Mouse (Mus musculus) gastrocnemius, adult 2 months (tissue): Measurements from ENCODE around the gene Gm17657. TPM values are rescaled to one million over a fixed set of nuclear protein-coding genes. Genes with fewer than 3 reads are reported as not detected.
A peak's percentile ranks its signal among the peaks of the same experiment; 100 is the strongest.

ENCODE experiments used
- DNase-seq: peaks from one replicate; pipeline ENCODE4 v3.0.0; 2022
- H3K27ac ChIP-seq: fragments of 200-600 bp; 2 replicates; pipeline ENCODE4 v1.8.1; 2022; ENCODE audit warnings: mild to moderate bottlenecking
- H3K4me3 ChIP-seq: fragments of 200-600 bp; 2 replicates; pipeline ENCODE4 v1.8.1; 2022; ENCODE audit warnings: mild to moderate bottlenecking, moderate library complexity
- CTCF ChIP-seq: fragments of 200-600 bp; IDR thresholded peaks from 2 replicates; pipeline ENCODE4 v1.8.1; 2022; ENCODE audit warnings: antibody characterized with exemption, mild to moderate bottlenecking, moderate library complexity
- intact Hi-C: fragments of 180-260 bp; cut with DNase I; formaldehyde crosslinking; loops from one replicate; pipeline ENCODE4 v1.15.1; 2025
- total RNA-seq, 2 experiments: library from RNA; stranded (reverse); gene quantifications; 2 replicates each; pipeline ENCODE4 v1.2.3; 2021

Gene Gm17657
- total RNA-seq, 2 experiments from 2014 or later: not detected

- DNase-seq: no peak
- H3K27ac ChIP-seq: no peak overlapping the region
- no peak overlapping the region for H3K4me3 ChIP-seq
- no peak for TF ChIP-seq CTCF
- intact Hi-C loops: no loop called here
These were observed 16.1 kb upstream of the Gm17657 start for GRCm38 (mm10) chr17:29565521-29565920.

GRCm38 (mm10) chr17:29558476-29558875, 9.0 kb upstream of the Gm17657 start:
- no peak for DNase-seq
- TF ChIP-seq CTCF: no peak
- intact Hi-C loops: no loop called here
- Histone ChIP-seq H3K4me3 (no peak overlapping the region), H3K27ac (no peak overlapping the region)

- intact Hi-C loops: no loop called here
- peak overlapping the region; percentile 36; the same call in 1 of the 2 replicates for H3K27ac ChIP-seq
- no peak for TF ChIP-seq CTCF
- no peak for DNase-seq
- no peak overlapping the region for H3K4me3 ChIP-seq
These were observed 7.5 kb upstream of the Gm17657 start for GRCm38 (mm10) chr17:29556893-29557292.

- TF ChIP-seq CTCF: no peak
- DNase-seq: peak; percentile 51
These were observed 7.0 kb upstream of the Gm17657 start for GRCm38 (mm10) chr17:29556456-29556855.

DNA sequence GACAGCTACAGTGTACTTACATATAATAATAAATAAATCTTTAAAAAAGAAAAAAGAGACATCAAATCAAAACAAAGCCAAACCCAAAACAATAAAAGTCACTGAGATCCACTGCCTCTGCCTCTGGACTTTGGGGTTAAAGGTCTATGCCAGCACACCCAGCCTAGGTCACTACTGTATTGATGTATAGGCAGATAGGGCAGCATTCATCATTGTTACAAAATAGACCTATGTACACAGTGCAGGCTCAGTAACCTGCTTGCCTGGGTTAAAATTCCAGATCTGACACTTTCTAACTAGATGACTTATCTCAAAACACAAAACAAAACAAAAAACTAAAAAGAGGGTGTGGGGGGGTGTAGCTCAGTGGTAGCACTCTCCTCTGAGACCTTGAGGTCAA, 4.7 kb upstream of the Gm17657 start:
- TF ChIP-seq CTCF: no peak
- H3K4me3 ChIP-seq: no peak overlapping the region
- no peak for DNase-seq
- H3K27ac ChIP-seq: no peak overlapping the region
- intact Hi-C loops: no loop called here

More at GRCm38 (mm10) chr17:29556456-29556855, 7.0 kb upstream of the Gm17657 start:
- Histone ChIP-seq H3K4me3 (no peak overlapping the region), H3K27ac (peak overlapping the region; percentile 36; the same call in 1 of the 2 replicates)
- intact Hi-C loops: no loop called here

DNA sequence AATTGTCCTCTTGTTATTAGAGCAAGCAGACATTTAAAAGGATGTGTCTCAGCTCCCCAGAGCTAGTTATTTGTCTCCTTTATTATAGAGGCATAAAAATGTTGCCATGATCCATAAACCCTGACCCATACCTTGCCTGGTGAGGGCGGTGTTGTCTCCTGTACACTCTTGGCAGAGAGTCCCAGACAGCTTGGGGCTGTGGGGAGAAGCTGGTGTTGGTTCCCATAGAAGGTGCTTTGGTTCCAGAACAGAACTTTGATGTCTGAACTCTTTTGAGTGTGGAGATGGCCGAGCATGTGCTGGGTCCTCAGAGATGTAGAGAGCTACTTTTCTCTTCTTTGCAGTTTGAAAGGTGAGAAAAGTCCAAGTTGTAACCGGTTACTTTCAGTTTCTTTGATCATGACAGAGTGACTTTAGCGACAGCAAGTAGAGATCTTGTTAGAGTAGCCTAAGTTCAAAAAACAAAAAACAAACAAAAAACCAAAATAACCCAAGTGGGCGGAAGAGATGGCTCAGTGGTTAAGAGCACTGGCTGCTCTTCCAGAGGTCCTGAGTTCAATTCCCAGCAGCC, 2.8 kb upstream of the Gm17657 start, which contains the start of gene Tmem217:
Gene Tmem217, minus strand, starts transcription at position 224 of the 571 bp plus-strand sequence.
- DNase-seq: no peak
- H3K27ac ChIP-seq: no peak within 1 kb of the TSS
- peak within 1 kb of the TSS; percentile 92 for H3K4me3 ChIP-seq
- intact Hi-C loops: no loop called here
- no peak for TF ChIP-seq CTCF

GRCm38 (mm10) chr17:29551019-29551418, 1.6 kb upstream of the Gm17657 start:
- Histone ChIP-seq H3K27ac (no peak overlapping the region), H3K4me3 (peak overlapping the region; percentile 92)
- TF ChIP-seq CTCF: no peak
- DNase-seq: no peak
- intact Hi-C loops: no loop called here

- no peak overlapping the region; the same call in 1 of the 2 replicates for H3K4me3 ChIP-seq
- intact Hi-C loops: no loop called here
- DNase-seq: no peak
- no peak overlapping the region for H3K27ac ChIP-seq
- no peak for TF ChIP-seq CTCF
These were observed 444 bp downstream of the Gm17657 start for GRCm38 (mm10) chr17:29548994-29549393.

- Histone ChIP-seq H3K4me3 (no peak overlapping the region), H3K27ac (no peak overlapping the region)
- TF ChIP-seq CTCF: no peak
- no peak for DNase-seq
- intact Hi-C loops: no loop called here
These were observed 944 bp downstream of the Gm17657 start for GRCm38 (mm10) chr17:29548494-29548893.

DNA sequence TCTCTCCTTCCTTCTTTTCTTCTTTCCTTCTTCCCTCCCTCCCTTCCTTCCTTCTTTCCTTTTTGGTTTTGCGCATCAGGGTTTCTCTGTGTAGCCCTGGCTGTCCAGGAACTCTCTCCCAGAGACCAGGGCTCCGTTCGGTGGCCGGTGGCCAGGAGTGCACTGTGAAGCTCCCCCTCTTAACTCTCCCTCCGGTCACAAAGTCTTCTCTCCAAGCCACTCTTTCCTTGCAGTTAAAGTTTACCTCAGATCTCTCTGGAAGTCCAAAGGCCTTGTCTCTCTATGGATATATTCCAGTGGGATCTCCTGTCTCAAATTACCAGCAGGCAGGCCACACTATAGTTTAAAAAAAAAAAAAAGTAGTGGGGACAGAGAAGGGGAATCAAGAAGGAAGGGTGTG, 4.2 kb downstream of the Gm17657 start:
- intact Hi-C loops: no loop called here
- TF ChIP-seq CTCF: no peak
- no peak overlapping the region for H3K27ac ChIP-seq
- no peak for DNase-seq
- no peak overlapping the region for H3K4me3 ChIP-seq

DNA sequence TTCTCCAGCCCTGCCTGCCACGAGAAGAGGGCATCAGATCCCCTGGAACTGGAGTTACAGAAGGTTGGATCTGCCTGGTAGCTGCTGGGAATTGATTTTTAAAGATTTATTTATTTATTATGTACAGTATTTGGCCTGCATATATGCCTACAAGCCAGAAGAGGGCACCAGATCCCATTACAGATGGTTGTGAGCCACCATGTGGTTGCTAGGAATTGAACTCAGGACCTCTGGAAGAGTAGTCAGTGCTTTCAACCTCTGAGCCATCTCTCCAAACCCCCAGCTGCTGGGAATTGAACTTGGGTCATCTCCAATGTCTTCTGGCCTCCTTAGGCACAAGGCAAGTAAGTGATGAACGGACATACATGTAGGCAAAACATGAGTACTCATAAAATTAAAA, 5.4 kb downstream of the Gm17657 start:
- DNase-seq: no peak
- no peak for TF ChIP-seq CTCF
- H3K27ac ChIP-seq: no peak overlapping the region
- intact Hi-C loops: no loop called here
- H3K4me3 ChIP-seq: no peak overlapping the region

GRCm38 (mm10) chr17:29542831-29543690, 6.4 kb downstream of the Gm17657 start:
- DNase-seq: no peak
- Histone ChIP-seq H3K27ac (no peak overlapping the region; the same call in 1 of the 2 replicates), H3K4me3 (no peak overlapping the region)
- no peak for TF ChIP-seq CTCF
- intact Hi-C loops: no loop called here

DNA sequence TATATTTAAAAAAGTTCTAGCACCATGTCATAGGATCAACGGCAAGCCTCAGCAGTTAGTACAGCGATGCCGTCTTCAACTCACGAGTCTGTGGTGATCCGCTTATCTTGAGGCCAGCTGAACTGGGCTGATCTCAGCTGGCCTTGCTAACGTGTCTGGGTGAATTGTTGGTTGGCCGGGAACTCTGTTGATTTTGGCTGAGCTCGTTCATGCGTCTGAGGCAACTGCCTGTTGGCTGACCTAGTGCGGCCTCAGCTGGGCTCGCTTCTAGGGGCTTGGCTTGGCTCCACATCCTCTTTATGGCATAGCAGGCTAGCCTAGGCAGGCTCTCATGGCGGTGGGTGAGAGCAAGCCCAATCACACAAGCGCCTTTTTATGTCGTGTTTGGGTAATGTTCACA, 8.0 kb downstream of the Gm17657 start:
- Histone ChIP-seq H3K4me3 (peak overlapping the region; percentile 36; the same call in 1 of the 2 replicates), H3K27ac (peak overlapping the region; percentile 77)
- intact Hi-C loops: no loop called here
- DNase-seq: peak; percentile 91
- TF ChIP-seq CTCF: no peak
